Mouse (Mus musculus) kidney, embryonic 14.5 days (tissue): ENCODE measurements around the gene Arl5a. TPM values are rescaled to one million over a fixed set of nuclear protein-coding genes. Genes with fewer than 3 reads are reported as not detected.

Experiments used
- ATAC-seq: fragments of 200-750 bp; cut with Nextera tagmentation; 2 replicates; pipeline ENCODE4 v1.8.0; 2017; ENCODE audit warnings: moderate number of reproducible peaks, mild to moderate bottlenecking, moderate TSS enrichment, moderate library complexity; ENCODE audit not compliant: low FRiP score, low TSS enrichment
- H3K27ac ChIP-seq: fragments of 300-500 bp; sonication (generic); 2 replicates; pipeline ENCODE4 v1.5.1; 2014; ENCODE audit warnings: low read depth, mild to moderate bottlenecking, low read length, moderate library complexity, mixed read lengths
- H3K27me3 ChIP-seq: fragments of 300-500 bp; sonication (generic); 2 replicates; pipeline ENCODE4 v1.6.1; 2014; ENCODE audit warnings: mild to moderate bottlenecking, low read length; ENCODE audit not compliant: control insufficient read depth, insufficient read depth
- H3K36me3 ChIP-seq: fragments of 300-500 bp; sonication (generic); 2 replicates; pipeline ENCODE4 v1.6.1; 2014; ENCODE audit warnings: low read length, mixed read lengths; ENCODE audit not compliant: control insufficient read depth, insufficient read depth
- H3K4me1 ChIP-seq: fragments of 300-500 bp; sonication (generic); 2 replicates; pipeline ENCODE4 v1.6.1; 2014; ENCODE audit warnings: low read length, mixed read lengths; ENCODE audit not compliant: control insufficient read depth, insufficient read depth
- H3K4me2 ChIP-seq: fragments of 300-500 bp; sonication (generic); replicated peaks from 2 replicates; pipeline ENCODE4 v1.6.1; 2014; ENCODE audit warnings: low read depth, mild to moderate bottlenecking, low read length
- H3K4me3 ChIP-seq: fragments of 300-500 bp; sonication (generic); 2 replicates; pipeline ENCODE4 v1.5.1; 2014; ENCODE audit warnings: mild to moderate bottlenecking, low read length
- H3K9ac ChIP-seq: fragments of 300-500 bp; sonication (generic); 2 replicates; pipeline ENCODE4 v1.6.1; 2014; ENCODE audit warnings: low read depth, mild to moderate bottlenecking, low read length, moderate library complexity
- H3K9me3 ChIP-seq: fragments of 300-500 bp; sonication (generic); 2 replicates; pipeline ENCODE4 v1.6.1; 2016; ENCODE audit warnings: low read length; ENCODE audit not compliant: control insufficient read depth
- WGBS: fragments of 180-500 bp; shearing (Covaris S2); extraction: QIAGEN DNeasy Blood & Tissue Kit; methylation state at CpG from one replicate; pipeline ENCODE4 v1.1.7; 2014; 5-methylcytosine and 5-hydroxymethylcytosine counted together
- polyA plus RNA-seq: library from polyadenylated mRNA; unstranded; fragments of >200 nt; fragmentation: Nextera tagmentation; extraction: Ambion mirVana; gene quantifications from 2 replicates; pipeline ENCODE4 v1.2.1, GENCODE M21; 2014

Gene Arl5a
- polyA plus RNA-seq, 1 experiment from 2014 or later = 70.1 TPM

DNA sequence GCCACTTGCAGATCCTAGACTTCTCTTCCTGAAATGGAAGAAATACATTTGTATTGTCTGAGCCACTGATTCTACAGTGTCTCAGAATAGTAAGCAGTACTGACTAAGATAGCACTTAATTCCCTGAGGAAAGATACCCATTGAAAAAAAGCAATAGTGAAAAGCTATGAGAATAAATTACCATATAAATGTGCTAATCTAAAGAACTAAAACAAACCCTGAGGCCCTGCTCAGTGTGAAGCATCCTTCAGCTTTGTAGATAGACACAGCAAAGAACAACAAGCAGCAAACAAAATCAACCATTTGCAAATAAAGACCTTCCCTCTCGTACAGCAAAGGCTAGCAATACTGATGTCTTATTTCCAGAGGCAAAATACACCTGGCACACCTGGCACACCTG, 65.0 kb downstream of the Arl5a start:
- Histone ChIP-seq H3K4me1 (no peaks in the 10 kb centered on the region), H3K4me2 (no peak overlapping the region), H3K27ac (no peak overlapping the region), H3K27me3 (no peaks in the 10 kb centered on the region), H3K9ac (no peak overlapping the region), H3K36me3 (no peaks in the 10 kb centered on the region), H3K4me3 (no peak overlapping the region), H3K9me3 (no peaks in the 10 kb centered on the region)
- ATAC-seq = no peak
- WGBS = 85% methylated on average over 1 of the region's 1 CpGs

DNA sequence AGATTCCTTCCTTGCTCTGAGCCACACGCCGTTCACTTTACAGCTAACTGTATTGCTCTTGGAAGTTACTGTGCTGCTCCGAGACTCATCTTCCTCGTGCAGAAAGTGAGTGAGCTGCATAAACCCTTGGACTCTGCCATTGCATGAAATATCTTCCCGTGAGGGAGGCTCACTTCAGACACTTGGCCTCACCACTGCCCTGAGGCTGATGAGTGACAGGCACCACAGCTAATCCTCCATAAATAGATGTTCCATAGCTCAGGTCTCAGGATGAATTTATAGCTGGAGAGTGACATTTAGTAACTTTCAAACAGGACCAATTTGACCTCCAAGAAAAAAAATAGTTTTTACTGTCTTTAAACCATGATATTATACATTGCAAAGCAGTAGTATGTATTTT, 66.5 kb downstream of the Arl5a start:
- Histone ChIP-seq H3K36me3 (no peaks in the 10 kb centered on the region), H3K4me2 (no peak overlapping the region), H3K4me1 (no peaks in the 10 kb centered on the region), H3K4me3 (no peak overlapping the region), H3K27ac (no peak overlapping the region), H3K9me3 (no peaks in the 10 kb centered on the region), H3K9ac (no peak overlapping the region), H3K27me3 (no peaks in the 10 kb centered on the region)
- 81% methylated on average over 5 of the region's 5 CpGs for WGBS
- ATAC-seq = no peak

DNA sequence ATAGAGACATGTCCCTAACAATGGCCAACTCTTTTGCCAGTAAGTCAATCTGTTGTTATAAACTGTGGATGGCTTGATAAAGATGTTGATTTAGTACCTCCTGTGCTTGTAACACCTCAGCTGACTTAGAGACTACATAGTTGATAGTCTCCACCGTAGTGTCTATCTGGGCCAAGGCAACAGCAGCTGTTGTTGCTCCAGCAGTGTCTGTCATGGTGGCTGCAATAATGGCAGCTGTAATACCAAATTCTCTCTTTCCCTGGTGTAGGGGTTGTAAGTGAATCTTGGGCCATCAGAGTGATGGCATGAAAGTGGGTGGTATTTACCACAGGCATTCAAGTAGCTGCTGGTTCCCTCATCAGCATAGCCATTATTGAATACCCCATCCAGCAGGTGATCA, 73.7 kb downstream of the Arl5a start:
- 87% methylated on average over 1 of the region's 1 CpGs for WGBS
- Histone ChIP-seq H3K9ac (no peak overlapping the region), H3K4me3 (no peak overlapping the region), H3K27ac (no peak overlapping the region), H3K4me1 (no peaks in the 10 kb centered on the region), H3K27me3 (no peaks in the 10 kb centered on the region), H3K36me3 (no peaks in the 10 kb centered on the region), H3K9me3 (no peaks in the 10 kb centered on the region; the same call in 1 of the 2 replicates), H3K4me2 (no peak overlapping the region)
- ATAC-seq = no peak

Other genes starting within 250 kb of the Arl5a start
- gene Neb, start 46.4 kb downstream of the Arl5a start, polyA plus RNA-seq = 0.99 and 1.2 TPM in 2 replicates